Mouse (Mus musculus) neural tube, embryonic 12.5 days (tissue): ENCODE data around the gene Frmd8. TPM values are rescaled to one million over a fixed set of nuclear protein-coding genes. Genes with fewer than 3 reads are reported as not detected.

ENCODE experiments used
- ATAC-seq: fragments of 200-750 bp; cut with Nextera tagmentation; 2 replicates; pipeline ENCODE4 v1.8.0; 2017; ENCODE audit warnings: low read depth, mild to moderate bottlenecking, moderate TSS enrichment, moderate library complexity; ENCODE audit not compliant: low FRiP score
- H3K27ac ChIP-seq: fragments of 300-500 bp; sonication (generic); 2 replicates; pipeline ENCODE4 v1.5.1; 2016
- H3K27me3 ChIP-seq: fragments of 300-500 bp; sonication (generic); replicated peaks from 2 replicates; pipeline ENCODE4 v1.6.1; 2016; ENCODE audit warnings: mild to moderate bottlenecking
- H3K36me3 ChIP-seq: fragments of 300-500 bp; sonication (generic); 2 replicates; pipeline ENCODE4 v1.6.1; 2016; ENCODE audit warnings: mild to moderate bottlenecking
- H3K4me1 ChIP-seq: fragments of 300-500 bp; sonication (generic); 2 replicates; pipeline ENCODE4 v1.6.1; 2016
- H3K4me2 ChIP-seq: fragments of 300-500 bp; sonication (generic); replicated peaks from 2 replicates; pipeline ENCODE4 v1.6.1; 2016; ENCODE audit warnings: mild to moderate bottlenecking
- H3K4me3 ChIP-seq: fragments of 300-500 bp; sonication (generic); 2 replicates; pipeline ENCODE4 v1.5.1; 2016
- H3K9ac ChIP-seq: fragments of 300-500 bp; sonication (generic); 2 replicates; pipeline ENCODE4 v1.6.1; 2016; ENCODE audit warnings: mild to moderate bottlenecking
- H3K9me3 ChIP-seq: fragments of 300-500 bp; sonication (generic); 2 replicates; pipeline ENCODE4 v1.6.1; 2016; ENCODE audit warnings: mild to moderate bottlenecking
- WGBS: fragments of 180-500 bp; shearing (Covaris S2); methylation state at CpG from one replicate; pipeline ENCODE4 v1.1.7; 2016; 5-methylcytosine and 5-hydroxymethylcytosine counted together
- polyA plus RNA-seq: library from polyadenylated mRNA; unstranded; fragments of >200 nt; fragmentation: Nextera tagmentation; extraction: Ambion mirVana; gene quantifications from 2 replicates; pipeline ENCODE4 v1.2.1, GENCODE M21; 2016

Frmd8 gene
- polyA plus RNA-seq, 1 experiment from 2014 or later, result 33.0 TPM

DNA sequence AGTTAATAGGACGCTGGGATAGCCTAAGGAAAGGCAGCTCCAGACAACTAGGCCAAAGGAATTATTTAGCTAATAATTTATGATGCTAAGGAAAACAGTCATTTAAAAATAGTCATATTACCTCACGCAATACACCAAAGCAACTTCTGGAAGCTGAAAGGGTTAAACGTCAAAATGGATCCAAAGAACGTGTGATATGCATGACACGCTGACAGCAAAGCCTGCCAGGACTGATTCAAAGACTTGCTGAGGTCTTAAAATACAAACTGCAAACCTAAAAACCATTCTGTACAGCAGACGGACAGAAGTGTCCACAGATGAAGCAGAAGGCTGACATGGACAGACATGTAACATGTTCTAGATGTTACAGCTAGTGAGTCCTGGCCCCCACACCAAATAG, 42.7 kb downstream of the Frmd8 start:
- WGBS, result 84% methylated on average over 6 of the region's 6 CpGs
- H3K4me1 ChIP-seq, result peaks cover 7% of the 10 kb centered on the region; the same call in 1 of the 2 replicates
- H3K36me3 ChIP-seq, result no peaks in the 10 kb centered on the region
- H3K9ac ChIP-seq, result no peak overlapping the region
- no peak overlapping the region for H3K27ac ChIP-seq
- H3K9me3 ChIP-seq, result no peaks in the 10 kb centered on the region
- H3K4me3 ChIP-seq, result no peak overlapping the region
- no peak for ATAC-seq
- H3K4me2 ChIP-seq, result no peak overlapping the region
- H3K27me3 ChIP-seq, result no peaks in the 10 kb centered on the region

DNA sequence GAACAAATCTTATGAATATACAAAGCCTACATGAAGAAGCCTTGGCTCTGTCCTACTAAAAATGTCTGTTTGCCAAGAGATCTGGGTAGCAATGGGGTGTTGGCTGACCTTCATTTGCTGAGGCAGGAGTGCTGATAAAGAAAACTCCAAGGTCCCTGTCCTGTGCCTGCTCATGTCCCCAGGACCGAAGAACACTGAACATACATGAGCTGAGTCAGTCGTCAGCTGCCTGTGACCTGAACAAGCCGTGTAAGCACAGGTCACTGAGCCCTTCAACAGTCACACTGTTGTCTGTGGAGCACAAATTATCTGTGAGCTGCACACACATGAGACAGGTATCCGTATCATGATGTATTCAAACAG, 43.1 kb downstream of the Frmd8 start:
- no peaks in the 10 kb centered on the region for H3K9me3 ChIP-seq
- H3K27me3 ChIP-seq, result no peaks in the 10 kb centered on the region
- H3K4me3 ChIP-seq, result no peak overlapping the region
- no peak for ATAC-seq
- H3K4me2 ChIP-seq, result no peak overlapping the region
- H3K9ac ChIP-seq, result no peak overlapping the region
- no peak overlapping the region for H3K27ac ChIP-seq
- 93% methylated on average over 4 of the region's 4 CpGs for WGBS
- H3K36me3 ChIP-seq, result no peaks in the 10 kb centered on the region
- peaks cover 7% of the 10 kb centered on the region; the same call in 1 of the 2 replicates for H3K4me1 ChIP-seq

DNA sequence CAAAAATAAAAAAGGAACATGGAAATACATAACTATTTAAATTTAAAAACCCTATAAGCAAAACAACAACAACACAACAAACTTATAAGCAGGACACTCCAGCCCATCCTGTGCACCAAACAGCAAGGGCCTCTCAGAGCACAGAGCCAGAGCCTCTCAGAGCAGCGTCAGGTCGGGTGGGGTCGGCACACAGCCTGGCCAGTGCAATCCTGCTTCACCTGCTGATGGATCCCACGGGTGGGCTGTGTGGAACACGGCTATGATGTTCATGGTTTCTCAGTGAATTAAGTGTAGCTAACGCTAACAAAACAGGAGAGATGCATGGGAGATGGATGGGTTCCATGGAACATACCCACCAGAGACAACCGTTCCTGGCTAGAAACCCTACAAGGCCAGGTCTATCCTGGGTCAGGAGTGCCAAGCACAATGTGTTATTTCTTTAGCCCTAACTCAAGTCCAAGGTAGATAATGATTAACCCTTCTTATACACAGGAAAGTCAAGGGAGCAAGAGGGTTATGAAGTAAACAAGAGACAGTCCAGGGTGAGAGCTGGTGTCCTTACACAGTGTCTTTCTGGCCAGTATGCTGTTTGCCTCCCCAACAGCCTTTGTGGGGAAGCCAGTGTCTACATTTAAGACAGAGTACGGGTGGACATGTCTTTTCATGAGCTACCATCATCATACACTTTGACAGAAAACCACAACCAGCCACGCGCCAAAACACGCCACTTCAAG, 43.7 kb downstream of the Frmd8 start:
- ATAC-seq, result no peak
- no peak overlapping the region for H3K4me3 ChIP-seq
- no peak overlapping the region for H3K9ac ChIP-seq
- H3K27ac ChIP-seq, result no peak overlapping the region
- no peaks in the 10 kb centered on the region for H3K27me3 ChIP-seq
- WGBS, result 90% methylated on average over 11 of the region's 11 CpGs
- H3K4me1 ChIP-seq, result peaks cover 7% of the 10 kb centered on the region; the same call in 1 of the 2 replicates
- no peaks in the 10 kb centered on the region for H3K9me3 ChIP-seq
- H3K36me3 ChIP-seq, result no peaks in the 10 kb centered on the region
- no peak overlapping the region for H3K4me2 ChIP-seq

DNA sequence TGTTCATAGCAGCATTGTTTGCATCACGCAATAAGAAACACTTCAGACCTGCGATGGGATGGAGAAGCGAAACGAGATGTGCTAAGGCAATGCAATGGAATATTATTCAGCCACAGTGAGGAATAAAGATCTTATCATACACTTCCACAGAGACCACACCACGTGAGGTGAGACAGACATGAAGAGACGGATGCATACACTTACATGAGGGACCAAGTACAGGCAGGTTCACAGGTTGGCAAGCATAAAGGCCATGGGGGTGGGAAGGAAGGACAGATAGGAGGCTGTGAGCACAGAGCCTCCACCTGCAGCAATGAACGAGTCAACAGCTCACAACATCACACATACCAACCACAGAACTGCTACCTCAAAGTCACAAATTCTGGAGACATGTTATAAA, 44.3 kb downstream of the Frmd8 start:
- Histone ChIP-seq H3K9ac (no peak overlapping the region), H3K27ac (no peak overlapping the region), H3K9me3 (no peaks in the 10 kb centered on the region), H3K4me3 (no peak overlapping the region), H3K4me1 (peaks cover 7% of the 10 kb centered on the region; the same call in 1 of the 2 replicates), H3K4me2 (no peak overlapping the region), H3K27me3 (no peaks in the 10 kb centered on the region), H3K36me3 (no peaks in the 10 kb centered on the region)
- ATAC-seq, result no peak
- WGBS, result 91% methylated on average over 7 of the region's 7 CpGs

DNA sequence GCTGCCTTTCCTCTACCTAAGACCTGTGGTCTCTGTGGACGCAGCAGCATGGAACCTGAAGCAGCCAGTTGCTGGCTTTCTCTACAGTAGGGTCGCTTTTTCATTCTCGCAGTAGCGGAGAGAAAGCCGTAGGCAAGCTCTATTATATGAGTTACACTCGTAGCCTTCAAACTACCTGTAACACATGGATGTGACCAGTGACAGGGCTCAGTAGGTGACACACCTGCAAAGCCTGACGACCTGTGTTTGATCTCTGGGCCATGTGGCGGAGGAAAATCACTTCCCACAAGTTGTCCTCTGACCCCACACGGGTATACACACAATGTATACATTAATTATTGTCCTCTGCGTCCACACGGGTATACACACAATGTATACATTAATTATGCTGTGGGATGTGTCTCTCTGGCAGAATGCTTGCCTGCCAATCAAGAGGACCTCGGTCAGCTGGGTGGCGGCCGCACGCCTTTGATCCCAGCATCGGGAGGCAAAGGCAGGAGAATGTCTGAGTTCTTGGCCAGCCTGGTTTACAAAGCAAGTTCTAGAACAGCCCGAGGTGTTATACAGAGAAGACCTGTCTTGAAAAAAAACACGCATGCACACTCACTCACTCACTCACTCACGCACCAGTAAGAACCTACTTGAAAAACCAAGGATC, 45.0 kb downstream of the Frmd8 start:
- no peak for ATAC-seq
- no peak overlapping the region for H3K27ac ChIP-seq
- H3K9me3 ChIP-seq, result no peaks in the 10 kb centered on the region
- 87% methylated on average over 19 of the region's 19 CpGs for WGBS
- H3K27me3 ChIP-seq, result no peaks in the 10 kb centered on the region
- peaks cover 7% of the 10 kb centered on the region; the same call in 1 of the 2 replicates for H3K4me1 ChIP-seq
- H3K4me3 ChIP-seq, result no peak overlapping the region
- H3K36me3 ChIP-seq, result no peaks in the 10 kb centered on the region
- H3K4me2 ChIP-seq, result no peak overlapping the region
- no peak overlapping the region for H3K9ac ChIP-seq

DNA sequence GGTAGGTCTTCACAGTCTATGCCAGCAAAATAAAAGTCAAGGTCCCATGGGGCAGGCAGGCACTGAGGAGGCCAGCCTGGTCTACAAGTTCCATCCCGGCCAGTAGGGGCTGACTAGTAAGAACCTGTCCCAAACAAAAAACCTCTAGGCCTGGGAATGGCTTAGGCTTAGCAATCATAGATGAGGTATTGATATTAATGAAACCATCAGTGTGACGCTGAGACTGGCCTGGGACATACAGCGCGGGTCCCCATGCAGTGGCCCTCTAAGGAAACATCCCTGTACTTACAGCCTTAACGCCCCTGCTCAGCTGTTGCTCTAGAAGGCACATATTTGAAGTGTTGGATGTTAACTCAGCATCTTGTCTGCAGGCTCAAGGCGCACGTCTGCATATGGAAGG, 46.2 kb downstream of the Frmd8 start:
- no peak overlapping the region for H3K9ac ChIP-seq
- H3K27me3 ChIP-seq, result 0 out of 2 replicates have a peak, but pooled peaks cover 4% of the 10 kb centered on the region
- no peaks in the 10 kb centered on the region for H3K36me3 ChIP-seq
- H3K27ac ChIP-seq, result no peak overlapping the region
- no peaks in the 10 kb centered on the region for H3K9me3 ChIP-seq
- H3K4me3 ChIP-seq, result no peak overlapping the region
- ATAC-seq, result no peak
- H3K4me1 ChIP-seq, result peaks cover 7% of the 10 kb centered on the region; the same call in 1 of the 2 replicates
- WGBS, result 91% methylated on average over 7 of the region's 7 CpGs
- H3K4me2 ChIP-seq, result no peak overlapping the region

DNA sequence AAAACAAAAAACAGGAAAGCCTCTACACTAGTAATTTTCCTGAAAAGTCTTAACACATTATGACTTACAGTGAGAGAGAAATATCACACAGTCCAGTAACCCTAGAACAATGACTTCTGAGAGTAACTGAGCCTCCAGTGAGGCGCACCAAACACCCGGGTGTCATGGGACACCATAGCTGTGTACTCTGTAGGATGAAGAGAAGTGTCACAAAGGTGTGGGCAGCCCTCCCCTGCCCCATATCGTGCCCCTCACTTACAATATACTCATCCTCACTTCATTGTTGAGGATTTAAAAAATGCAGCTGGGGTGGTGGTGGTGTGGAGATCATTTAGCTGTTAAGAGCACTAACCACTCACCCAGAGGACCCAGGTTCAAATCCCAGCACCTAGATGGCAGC, 46.9 kb downstream of the Frmd8 start:
- ATAC-seq, result no peak
- Histone ChIP-seq H3K36me3 (no peaks in the 10 kb centered on the region), H3K27ac (no peak overlapping the region), H3K4me1 (peaks cover 9% of the 10 kb centered on the region; the same call in 1 of the 2 replicates), H3K4me3 (no peak overlapping the region), H3K9me3 (no peaks in the 10 kb centered on the region), H3K27me3 (0 out of 2 replicates have a peak, but pooled peaks cover 4% of the 10 kb centered on the region), H3K9ac (no peak overlapping the region), H3K4me2 (no peak overlapping the region)
- WGBS, result 87% methylated on average over 3 of the region's 3 CpGs

DNA sequence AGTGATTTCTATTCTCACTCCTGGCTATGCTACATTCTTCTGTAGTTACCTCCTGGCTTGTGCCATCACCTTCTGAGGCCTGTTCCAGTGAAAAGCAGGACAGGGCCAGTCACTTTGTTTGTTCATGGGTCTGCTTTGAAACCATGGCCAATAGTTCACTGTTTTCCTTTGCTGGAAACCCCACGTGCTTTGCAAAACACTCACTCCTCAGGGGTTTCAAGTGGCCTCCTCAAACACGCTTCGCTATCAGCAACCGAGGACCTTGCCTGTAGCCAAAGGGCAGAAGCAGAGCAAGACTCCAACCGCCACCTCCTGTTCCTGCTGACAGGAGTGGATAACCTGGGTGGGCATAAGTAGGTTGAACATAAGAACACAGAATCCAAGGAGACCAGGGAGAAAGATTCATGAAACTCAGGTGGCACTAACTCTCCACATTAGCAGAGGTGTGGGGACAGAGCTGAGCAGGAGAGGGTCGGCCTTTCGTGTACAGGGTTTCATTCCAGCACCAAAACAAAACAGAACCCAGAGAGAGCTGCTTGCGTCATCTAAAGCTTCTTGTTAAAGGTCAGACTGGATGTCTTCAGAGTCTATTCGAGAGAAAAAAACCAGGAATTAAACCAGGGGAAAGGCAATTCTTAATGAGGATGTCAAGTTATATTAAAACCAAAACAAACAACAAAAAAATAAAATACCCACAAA, 47.5 kb downstream of the Frmd8 start:
- H3K4me1 ChIP-seq, result peaks cover 15% of the 10 kb centered on the region
- H3K4me2 ChIP-seq, result no peak overlapping the region
- 0 out of 2 replicates have a peak, but pooled peaks cover 4% of the 10 kb centered on the region for H3K27me3 ChIP-seq
- no peaks in the 10 kb centered on the region for H3K36me3 ChIP-seq
- WGBS, result 81% methylated on average over 9 of the region's 9 CpGs
- no peak for ATAC-seq
- H3K9me3 ChIP-seq, result no peaks in the 10 kb centered on the region
- no peak overlapping the region for H3K27ac ChIP-seq
- no peak overlapping the region for H3K9ac ChIP-seq
- H3K4me3 ChIP-seq, result no peak overlapping the region

DNA sequence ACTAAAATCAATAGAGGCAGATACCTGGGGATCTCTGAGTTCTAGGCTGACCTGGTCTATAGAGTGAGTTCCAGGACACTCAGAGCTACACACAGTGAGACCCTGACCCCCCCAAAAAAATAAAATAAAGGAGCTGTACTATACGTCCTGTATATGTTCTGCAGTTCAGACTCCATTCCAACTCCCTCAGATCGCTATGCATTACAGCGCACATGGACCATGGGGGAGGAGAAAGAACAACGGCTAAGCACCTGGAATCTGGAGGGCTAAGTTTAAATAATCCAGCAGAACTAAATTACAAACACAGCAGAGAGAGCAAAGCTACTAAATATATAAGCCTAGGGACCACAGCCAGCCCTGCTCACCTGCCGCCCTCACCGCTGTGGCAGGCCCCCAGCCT, 48.0 kb downstream of the Frmd8 start:
- Histone ChIP-seq H3K4me2 (no peak overlapping the region), H3K4me3 (no peak overlapping the region), H3K27ac (no peak overlapping the region), H3K36me3 (no peaks in the 10 kb centered on the region), H3K9ac (no peak overlapping the region), H3K9me3 (no peaks in the 10 kb centered on the region), H3K4me1 (peaks cover 21% of the 10 kb centered on the region), H3K27me3 (0 out of 2 replicates have a peak, but pooled peaks cover 4% of the 10 kb centered on the region)
- WGBS, result 88% methylated on average over 6 of the region's 6 CpGs
- ATAC-seq, result no peak

DNA sequence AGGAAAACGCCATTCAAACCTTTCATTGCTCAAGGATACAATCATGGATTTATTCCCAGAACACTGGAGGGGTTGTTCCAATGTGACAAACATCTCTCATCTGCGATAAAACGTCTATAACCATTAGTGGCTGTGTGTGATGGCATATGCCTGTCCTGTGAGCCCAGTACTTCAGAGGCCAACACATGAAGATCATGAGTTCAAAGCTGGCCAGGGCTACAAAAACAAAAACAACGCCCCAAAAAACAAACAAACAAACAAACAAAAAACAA, 48.4 kb downstream of the Frmd8 start:
- 81% methylated on average over 4 of the region's 4 CpGs for WGBS
- Histone ChIP-seq H3K9me3 (no peaks in the 10 kb centered on the region), H3K27me3 (0 out of 2 replicates have a peak, but pooled peaks cover 4% of the 10 kb centered on the region), H3K4me2 (no peak overlapping the region), H3K9ac (no peak overlapping the region), H3K36me3 (no peaks in the 10 kb centered on the region), H3K4me1 (peaks cover 23% of the 10 kb centered on the region), H3K27ac (no peak overlapping the region), H3K4me3 (no peak overlapping the region)
- no peak for ATAC-seq

DNA sequence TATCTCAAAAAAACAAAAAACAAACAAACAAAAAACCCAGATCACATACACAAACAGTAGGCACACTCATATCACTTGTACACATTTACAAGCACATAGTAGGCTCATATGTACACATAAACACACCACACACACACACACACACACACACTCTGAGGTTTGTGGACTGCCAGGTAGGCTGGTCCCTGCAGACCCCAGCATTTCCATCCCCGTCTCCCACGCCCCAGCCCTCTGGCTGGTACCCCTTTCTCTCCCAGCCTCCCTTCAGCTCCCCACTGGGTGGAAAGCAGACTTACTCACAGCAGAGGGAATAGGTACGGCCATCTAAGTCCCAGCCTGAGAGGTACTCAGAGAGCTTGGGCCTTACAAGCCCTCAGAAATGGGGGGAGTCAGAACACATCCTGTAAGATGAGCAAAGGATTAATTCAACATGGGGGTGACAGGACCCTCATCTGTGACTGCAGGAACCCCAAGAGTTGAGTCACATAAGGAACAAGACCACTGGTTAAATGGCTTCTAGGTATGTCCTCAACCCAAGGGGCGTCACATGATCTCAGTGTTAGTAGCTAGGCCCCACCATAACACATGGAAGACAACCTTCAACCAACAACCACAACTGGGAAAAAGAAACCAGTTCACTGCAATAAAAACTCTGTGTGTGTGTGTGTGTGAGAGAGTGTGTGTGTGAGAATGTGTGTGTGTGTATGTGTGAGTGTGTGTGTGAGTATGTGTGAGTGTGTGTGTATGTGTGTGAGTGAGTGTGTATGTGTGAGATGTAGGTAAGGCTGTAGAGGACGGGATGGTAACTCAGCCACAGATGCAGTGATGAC, 49.0 kb downstream of the Frmd8 start:
- 85% methylated on average over 5 of the region's 5 CpGs for WGBS
- Histone ChIP-seq H3K9me3 (no peaks in the 10 kb centered on the region), H3K36me3 (no peaks in the 10 kb centered on the region), H3K4me3 (no peak overlapping the region), H3K27me3 (0 out of 2 replicates have a peak, but pooled peaks cover 4% of the 10 kb centered on the region), H3K27ac (no peak overlapping the region), H3K4me1 (peaks cover 23% of the 10 kb centered on the region), H3K4me2 (no peak overlapping the region), H3K9ac (no peak overlapping the region)
- ATAC-seq, result no peak
